Mouse (Mus musculus) neutrophil, adult 5-6 weeks (primary cell): ENCODE results near the gene Chp2. TPM values are rescaled to one million over a fixed set of nuclear protein-coding genes. Genes with fewer than 3 reads are reported as not detected.
"Not testable (repeated sequence)": the region's sequence is repeated elsewhere in the genome, so short reads cannot be mapped to it uniquely, and the experiment has no call there.

Source experiments
- ATAC-seq: fragments of 151-379, 151-347 bp; 2 replicates; pipeline ENCODE4 v1.8.0; 2017; ENCODE audit warnings: mild to moderate bottlenecking, moderate TSS enrichment; ENCODE audit not compliant: insufficient number of reproducible peaks, poor library complexity, low FRiP score, severe bottlenecking; ENCODE audit errors: extremely low read depth
- total RNA-seq: library from RNA; stranded (forward); fragments of 200-1000 nt; gene quantifications from 2 replicates; pipeline ENCODE4 v1.2.3, GENCODE M21; 2017

Gene Chp2
- total RNA-seq, 1 experiment from 2014 or later: not detected

- ATAC-seq: no peak
Observed at GRCm38 (mm10) chr7:122238939-122239338, 19.6 kb downstream of the Chp2 start.

- no peak for ATAC-seq
Observed at GRCm38 (mm10) chr7:122240413-122241119, 21.3 kb downstream of the Chp2 start.

GRCm38 (mm10) chr7:122242260-122242659, 23.0 kb downstream of the Chp2 start:
- peak; percentile 76 for ATAC-seq

- not testable (repeated sequence) for ATAC-seq
Observed at GRCm38 (mm10) chr7:122242744-122243143, 23.4 kb downstream of the Chp2 start.

GRCm38 (mm10) chr7:122244166-122244565, 24.9 kb downstream of the Chp2 start:
- ATAC-seq: no peak

- ATAC-seq: no peak
Observed at GRCm38 (mm10) chr7:122244584-122244983, 25.3 kb downstream of the Chp2 start.

- no peak for ATAC-seq
Observed at GRCm38 (mm10) chr7:122245976-122246375, 26.7 kb downstream of the Chp2 start.

- 0 out of 2 replicates have a peak, but pooled peaks have one; percentile 17 for ATAC-seq
Observed at GRCm38 (mm10) chr7:122247254-122247864, 28.1 kb downstream of the Chp2 start.

- ATAC-seq: no peak
Observed at GRCm38 (mm10) chr7:122249321-122249821, 30.1 kb downstream of the Chp2 start.

GRCm38 (mm10) chr7:122251197-122252011, 32.1 kb downstream of the Chp2 start:
- peak; percentile 83 for ATAC-seq

GRCm38 (mm10) chr7:122256722-122257121, 37.4 kb downstream of the Chp2 start:
- no peak for ATAC-seq

GRCm38 (mm10) chr7:122258521-122258920, 39.2 kb downstream of the Chp2 start:
- no peak for ATAC-seq

GRCm38 (mm10) chr7:122260055-122260602, 40.8 kb downstream of the Chp2 start:
- peak; percentile 70 for ATAC-seq

GRCm38 (mm10) chr7:122268983-122269486, 49.7 kb downstream of the Chp2 start:
- no peak for ATAC-seq

- ATAC-seq: no peak
Observed at GRCm38 (mm10) chr7:122272334-122272733, 53.0 kb downstream of the Chp2 start.
